Mouse (Mus musculus) left cerebral cortex, postnatal 10 days (tissue): ENCODE measurements at regions not wholly inside any gene's neighbourhood (a gene's known extent, or its start where the extent isn't known, plus 50 kb on each side); places are given as distances from the start of the nearest gene placed in this dataset.
"Not testable (repeated sequence)": the region's sequence is repeated elsewhere in the genome, so short reads cannot be mapped to it uniquely, and the experiment has no call there.

Experiments
- DNase-seq, 2 experiments: peaks; one replicate each; pipeline ENCODE4 v3.0.0; 2021 to 2022; ENCODE audit warnings: low spot score in 2 of 2, mixed read lengths in 1 of 2; ENCODE audit errors: extremely low spot score in 1 of 2
- intact Hi-C: fragments of 180-260 bp; cut with DNase I; formaldehyde crosslinking; loops from one replicate; pipeline ENCODE4 v1.15.1; 2025

DNA sequence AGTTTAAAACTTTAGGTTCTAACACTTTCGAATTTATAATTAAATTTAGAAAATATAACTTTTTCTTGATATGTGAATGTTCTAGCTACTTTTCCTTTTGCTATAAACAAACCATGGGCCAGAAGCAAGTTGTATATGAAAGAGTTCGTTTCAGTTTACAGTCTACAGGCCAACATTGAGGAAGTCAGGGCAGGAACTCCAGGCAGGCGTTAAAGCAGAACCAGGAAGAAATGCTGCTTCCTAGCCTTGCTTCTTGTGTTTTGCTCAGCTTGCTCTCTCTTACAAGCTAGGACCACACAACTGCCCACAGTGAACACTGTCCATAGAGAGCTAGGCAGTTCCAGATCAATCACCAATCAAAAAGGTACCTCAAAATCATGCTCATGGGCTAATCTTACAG, 558.9 kb upstream of the Olfr1507 start:
- intact Hi-C loops, DNase-seq: not testable (repeated sequence)

DNA sequence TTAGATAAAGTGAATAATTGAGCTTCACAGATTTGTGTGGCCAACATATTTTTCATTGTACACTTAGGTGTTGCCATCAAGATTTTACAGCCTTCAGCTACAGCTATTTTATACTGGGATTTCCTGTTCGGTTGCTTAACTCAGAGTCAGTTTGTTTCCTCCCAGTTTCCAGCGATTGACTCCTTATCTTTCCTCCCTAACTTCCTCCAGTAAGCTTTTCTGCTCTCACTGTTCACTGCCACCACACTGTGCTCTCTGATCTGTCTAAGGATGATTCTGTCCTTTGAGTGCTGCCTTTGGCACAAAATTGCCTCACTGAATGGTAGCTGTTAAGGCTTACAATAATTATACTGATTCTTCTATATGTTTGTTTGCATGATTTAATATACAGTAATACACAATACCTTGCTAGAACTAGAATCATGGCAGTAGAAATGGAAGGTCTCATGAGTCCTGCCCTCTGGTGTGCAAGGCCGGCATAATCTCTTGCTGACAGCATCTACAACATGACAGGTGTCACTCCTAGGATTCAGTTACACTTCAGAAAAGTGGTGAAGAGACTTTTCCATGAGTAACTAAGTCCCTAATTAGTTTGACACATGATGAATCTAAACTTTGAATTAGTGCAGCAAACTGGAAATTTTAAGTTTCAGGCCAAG, 558.0 kb upstream of the Olfr1507 start:
- intact Hi-C loops, DNase-seq: not testable (repeated sequence)

DNA sequence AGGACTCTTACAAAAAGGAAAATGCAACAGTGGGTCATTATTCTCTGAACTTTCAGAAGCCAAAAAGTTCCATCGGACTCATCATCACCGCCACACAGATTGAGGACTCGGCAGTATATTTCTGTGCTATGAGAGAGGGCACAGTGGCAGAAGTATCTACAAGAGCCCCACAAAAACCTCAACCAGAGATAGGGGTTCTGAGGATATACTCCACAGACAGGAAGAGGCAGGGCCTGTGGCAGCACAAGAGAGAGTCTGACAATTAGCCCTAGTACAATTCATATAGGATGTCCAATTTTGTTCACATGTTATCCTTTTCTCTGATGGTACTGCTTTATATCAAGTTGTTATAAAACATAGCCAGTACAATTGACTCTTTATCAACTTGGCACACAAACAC, 552.1 kb upstream of the Olfr1507 start:
- intact Hi-C loops, DNase-seq: not testable (repeated sequence)

DNA sequence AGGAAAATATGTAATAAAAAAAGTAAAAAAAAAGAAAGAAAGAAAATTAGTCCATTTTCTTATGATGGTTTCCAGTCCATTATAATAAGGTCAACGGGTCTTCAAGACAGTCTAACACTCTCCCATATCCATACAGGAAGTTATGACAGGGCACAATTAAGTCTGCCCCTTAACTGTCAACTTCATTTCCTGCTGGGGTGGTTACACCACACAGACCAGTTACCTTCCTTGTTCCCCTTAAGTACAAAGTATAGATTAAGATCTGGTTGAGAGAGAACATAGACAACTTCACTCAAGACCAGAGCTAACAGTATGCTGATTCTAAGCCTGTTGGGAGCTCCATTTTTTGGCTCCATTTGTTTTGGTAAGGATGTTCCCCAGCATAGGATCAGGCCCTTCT, 551.4 kb upstream of the Olfr1507 start:
- DNase-seq, intact Hi-C loops: not testable (repeated sequence)

DNA sequence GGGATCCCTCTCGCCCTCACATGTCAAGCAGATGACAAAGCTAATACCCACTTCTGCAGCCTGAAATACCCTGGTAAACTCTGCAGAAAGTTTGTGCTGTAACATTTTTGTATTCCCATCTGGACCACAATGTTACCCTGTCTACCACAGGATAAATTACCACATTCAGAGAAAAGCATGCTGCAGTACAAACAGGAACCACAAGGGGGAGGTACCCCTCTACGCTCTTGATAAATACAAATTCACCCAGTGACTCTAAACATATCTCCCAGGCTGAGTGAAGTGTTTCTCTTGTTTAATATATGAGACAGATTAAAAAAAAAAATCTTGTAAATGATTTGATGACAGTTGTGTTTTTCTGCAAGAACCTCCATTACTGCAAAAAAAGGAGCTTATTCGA, 549.8 kb upstream of the Olfr1507 start:
- intact Hi-C loops, result not testable (repeated sequence)

DNA sequence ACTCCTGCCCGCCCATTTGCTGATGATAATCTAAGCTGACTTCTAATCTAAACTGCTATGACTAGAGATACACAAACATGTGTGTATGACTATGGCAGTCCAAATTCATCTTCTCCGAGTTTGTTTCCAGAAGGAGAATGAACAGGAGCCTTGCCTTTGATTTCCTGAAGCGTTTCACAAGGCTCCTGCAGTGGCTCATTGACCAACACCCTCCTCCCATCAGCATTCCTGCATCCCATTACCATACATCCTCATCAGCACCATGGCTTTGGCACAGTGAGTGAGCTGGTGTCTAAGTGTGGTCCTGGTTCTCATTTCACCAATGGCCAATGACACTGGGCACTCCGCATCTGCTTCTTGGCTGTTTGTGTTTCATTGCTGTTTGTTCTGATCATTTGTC, 548.6 kb upstream of the Olfr1507 start:
- intact Hi-C loops, DNase-seq: not testable (repeated sequence)

More for the DNA sequence above, 549.8 kb upstream of the Olfr1507 start:
- DNase-seq, result not testable (repeated sequence)

DNA sequence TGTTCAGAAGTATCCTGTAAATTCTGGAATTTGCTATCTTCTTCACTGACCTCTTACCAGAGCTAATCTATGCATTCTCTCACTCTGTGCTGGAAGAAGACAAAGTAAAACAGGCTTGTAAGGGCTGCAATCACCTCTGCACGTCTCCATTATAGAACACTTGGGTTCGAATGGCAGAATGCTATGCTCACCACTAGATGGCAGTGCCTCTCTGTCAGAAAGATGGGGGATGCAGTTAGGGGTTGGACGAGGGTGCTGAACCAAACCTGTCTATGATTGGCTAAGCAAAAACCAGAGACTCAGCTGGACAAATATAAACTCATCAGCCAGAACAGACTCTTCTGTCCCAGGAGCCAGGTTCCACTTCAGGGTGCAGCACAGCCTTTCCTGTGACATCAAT, 546.5 kb upstream of the Olfr1507 start:
- intact Hi-C loops, DNase-seq: not testable (repeated sequence)

DNA sequence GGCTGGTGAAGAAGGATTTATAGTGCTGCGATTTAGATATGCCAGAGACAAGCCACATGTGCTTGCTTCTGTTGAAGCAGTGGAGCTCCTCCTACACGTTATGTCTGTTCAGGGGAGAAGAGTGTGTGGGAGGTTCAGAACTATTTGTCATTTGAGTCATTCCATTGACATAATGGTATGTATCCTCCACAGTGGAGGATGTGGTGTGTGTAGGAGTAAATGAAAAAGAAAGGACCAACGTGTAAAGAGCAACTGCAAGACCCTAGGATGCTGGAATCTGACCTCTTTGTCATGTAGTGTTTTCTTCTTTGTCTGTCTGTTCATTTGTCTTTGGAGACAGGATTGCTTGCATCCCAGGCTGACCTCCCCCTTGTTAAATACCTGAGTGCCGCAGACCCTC, 543.9 kb upstream of the Olfr1507 start:
- DNase-seq, intact Hi-C loops: not testable (repeated sequence)

DNA sequence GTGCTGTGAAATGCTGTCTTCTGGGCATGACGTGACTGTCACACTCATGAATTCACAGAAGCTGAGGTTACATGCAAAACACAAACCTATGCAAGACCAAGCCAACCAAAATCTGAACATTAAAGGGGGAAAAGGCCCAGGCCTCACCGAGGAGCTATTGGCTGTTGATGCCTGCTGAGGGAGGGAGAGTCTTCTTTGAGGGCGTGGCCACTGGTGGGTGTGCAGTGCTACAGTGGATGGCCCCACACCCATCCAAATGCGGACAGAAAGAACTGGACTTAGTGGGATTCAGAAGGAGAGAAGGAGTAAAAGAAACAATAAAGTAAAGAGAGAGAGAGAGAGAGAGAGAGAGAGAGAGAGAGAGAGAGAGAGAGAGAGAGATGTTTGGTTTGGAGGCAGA, 539.4 kb upstream of the Olfr1507 start:
- DNase-seq, intact Hi-C loops: not testable (repeated sequence)

DNA sequence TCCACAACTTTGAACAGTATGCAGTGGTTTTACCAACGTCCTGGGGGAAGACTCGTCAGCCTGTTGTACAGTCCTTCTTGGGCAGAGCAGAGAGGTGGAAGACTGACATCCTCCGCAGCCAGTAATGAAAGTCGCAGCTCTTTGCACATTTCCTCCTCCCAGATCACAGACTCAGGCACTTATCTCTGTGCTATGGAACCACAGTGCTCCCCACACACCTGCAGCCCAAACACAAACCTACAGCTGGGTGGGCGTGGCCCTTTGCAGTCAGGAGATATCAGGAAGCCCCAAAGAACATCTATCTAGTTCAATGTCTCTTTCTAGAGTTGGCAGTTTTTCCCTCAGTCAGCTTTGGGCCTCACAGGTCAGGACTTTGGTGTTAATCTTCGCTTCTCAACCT, 537.7 kb upstream of the Olfr1507 start:
- intact Hi-C loops, DNase-seq: not testable (repeated sequence)

DNA sequence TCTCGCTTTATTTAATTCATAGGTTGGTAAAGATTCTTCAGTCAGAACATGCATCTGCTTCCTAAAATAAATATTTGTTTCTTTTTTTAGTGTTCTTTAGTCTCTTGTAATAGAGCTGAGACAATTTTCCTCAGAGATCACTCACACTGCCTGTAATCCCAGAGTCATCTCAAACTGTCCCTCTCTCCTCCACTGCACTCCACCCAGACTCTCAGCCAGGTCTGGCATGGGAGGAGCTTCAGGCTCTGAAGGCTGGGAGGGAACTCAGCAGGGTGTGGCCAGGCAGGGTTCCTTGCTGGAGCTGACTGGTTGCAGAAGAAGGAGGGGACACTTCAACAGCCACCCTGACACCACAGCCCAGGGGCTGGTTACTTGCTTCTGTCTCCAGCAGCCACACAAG, 536.9 kb upstream of the Olfr1507 start:
- DNase-seq, intact Hi-C loops: not testable (repeated sequence)

DNA sequence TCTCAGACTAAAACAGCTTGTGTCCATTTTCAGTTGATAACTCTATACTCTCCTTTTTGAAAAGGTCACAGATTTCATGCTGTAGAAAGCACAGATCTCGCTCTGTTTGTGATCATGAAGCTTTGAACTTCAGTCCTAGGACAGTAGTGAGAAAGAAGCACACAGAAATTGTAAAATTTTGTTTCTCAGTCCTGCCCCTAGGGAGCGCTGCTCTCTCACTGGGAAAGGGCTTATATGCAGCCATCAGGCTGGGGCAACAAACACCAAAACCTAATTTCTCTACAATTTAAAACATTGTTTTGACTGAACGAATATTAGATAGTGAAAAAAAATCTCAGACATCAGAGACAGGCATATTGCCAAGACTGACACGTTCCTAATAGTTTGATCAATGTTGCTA, 534.7 kb upstream of the Olfr1507 start:
- DNase-seq, intact Hi-C loops: not testable (repeated sequence)

DNA sequence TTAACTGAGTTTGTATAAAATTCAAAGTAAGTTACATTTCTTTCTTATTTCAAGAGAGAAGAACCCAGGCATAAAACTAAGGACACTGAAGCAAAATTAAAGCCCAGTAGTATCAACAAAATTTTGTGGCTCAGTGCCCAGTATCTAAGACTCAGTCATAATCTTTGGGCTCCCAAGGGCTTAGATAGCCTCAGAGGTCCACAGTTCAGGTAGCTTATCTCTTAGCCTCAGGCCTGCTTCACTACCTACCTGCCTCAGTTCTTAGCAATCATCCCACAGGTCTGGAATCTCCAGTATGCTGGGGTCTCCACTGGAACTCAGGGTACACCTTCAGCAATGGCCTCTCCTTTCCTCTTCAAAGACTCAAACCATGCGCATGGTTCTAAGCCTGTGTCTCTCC, 531.4 kb upstream of the Olfr1507 start:
- DNase-seq, intact Hi-C loops: not testable (repeated sequence)

DNA sequence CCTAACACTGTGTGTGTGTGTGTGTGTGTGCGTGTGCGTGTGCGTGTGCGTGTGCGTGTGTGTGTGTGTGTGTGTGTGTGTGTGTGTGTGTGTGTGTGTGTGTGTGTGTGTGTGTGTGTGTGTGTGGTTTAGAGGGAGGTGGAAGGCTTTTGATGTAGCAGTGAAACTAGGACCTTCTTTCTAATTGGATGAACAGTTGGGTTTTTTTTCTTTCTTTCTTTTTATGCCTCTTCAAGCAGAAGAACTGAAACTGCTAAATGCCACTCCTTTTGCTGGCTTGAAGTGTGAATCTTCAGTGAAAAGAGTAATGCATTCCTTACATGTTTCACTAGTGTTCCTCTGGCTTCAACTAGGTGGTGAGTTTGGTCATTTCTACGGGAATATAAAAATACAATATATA, 524.6 kb upstream of the Olfr1507 start:
- intact Hi-C loops, DNase-seq: not testable (repeated sequence)

DNA sequence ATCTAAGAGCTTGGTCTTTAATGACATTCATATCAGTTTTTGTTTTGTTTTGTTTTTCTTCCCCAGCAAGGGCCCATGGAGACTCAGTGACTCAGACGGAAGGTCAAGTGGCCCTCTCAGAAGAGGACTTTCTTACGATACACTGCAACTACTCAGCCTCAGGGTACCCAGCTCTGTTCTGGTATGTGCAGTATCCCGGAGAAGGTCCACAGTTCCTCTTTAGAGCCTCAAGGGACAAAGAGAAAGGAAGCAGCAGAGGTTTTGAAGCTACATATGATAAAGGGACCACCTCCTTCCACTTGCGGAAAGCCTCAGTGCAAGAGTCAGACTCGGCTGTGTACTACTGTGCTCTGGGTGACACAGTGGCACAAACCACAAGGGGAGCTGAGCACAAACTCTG, 512.2 kb upstream of the Olfr1507 start:
- intact Hi-C loops, result not testable (repeated sequence)

DNA sequence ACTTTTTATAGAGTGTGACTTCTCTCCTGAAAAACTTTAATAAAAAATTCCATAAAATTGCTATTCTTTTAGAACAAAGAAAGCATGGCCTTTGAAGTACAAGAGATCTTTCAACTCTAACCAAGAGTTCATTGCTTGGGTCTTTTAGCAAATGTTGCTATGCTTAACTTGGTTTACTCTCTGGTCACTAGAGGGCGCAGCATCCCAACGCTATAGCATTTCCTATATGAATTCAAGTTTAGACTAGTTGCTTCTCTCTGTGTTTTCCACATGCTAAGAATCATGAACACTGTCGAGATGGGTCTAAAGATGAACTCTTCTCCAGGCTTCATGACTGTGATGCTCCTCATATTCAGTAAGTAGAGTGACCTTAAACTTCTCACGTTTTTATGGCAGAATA, 511.8 kb upstream of the Olfr1507 start:
- intact Hi-C loops, DNase-seq: not testable (repeated sequence)

More for the DNA sequence above, 512.2 kb upstream of the Olfr1507 start:
- DNase-seq, result not testable (repeated sequence)

DNA sequence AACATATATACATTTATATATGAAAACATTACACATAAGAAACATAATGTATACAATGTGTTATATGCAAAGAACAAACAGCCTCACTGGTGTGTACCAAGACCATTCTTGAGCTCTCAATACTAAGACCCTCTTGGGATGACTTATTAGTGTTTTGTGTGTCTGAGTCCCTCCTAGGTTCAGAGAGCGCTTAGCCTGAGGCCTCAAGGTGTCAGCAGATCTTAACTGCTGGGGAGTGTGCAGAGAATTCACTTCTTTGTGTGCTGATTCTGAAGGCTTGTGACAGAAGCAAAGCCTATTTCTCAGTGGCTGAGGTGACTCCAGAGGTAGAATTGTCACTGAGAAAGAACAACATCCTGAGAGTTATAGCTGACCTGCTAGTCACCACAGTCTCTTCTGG, 505.7 kb upstream of the Olfr1507 start:
- intact Hi-C loops, DNase-seq: not testable (repeated sequence)

DNA sequence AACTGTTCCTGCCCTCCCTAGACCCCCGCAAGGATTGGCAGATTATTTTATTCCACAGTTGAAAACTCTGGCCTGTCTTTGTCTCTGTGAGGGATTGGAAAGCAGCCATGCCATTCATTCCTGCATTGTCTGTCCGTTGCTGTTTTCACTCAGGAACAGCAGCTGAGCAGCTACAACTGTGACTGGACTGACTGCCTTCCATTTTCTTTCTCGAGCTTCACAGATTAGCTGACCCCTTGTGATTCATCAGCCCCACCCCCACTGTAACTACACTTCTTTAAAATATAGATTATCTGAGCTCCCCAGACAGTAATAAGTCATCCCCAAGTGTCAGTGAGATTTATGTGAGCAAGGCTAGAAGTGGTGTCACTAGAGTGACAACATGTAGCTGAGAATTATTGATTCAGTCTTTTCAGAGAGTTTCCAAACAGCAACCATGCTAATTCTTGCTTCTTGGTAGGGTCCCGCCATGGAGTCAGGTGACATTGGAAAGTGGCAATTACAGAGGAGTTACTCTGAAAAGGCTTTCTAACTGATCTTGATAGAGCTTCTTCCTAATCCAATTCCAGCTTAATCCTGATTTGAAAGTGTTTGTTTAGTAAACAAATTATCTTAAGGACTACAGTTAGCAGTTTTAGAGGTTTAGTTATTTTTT, 496.7 kb upstream of the Olfr1507 start:
- intact Hi-C loops, DNase-seq: not testable (repeated sequence)

DNA sequence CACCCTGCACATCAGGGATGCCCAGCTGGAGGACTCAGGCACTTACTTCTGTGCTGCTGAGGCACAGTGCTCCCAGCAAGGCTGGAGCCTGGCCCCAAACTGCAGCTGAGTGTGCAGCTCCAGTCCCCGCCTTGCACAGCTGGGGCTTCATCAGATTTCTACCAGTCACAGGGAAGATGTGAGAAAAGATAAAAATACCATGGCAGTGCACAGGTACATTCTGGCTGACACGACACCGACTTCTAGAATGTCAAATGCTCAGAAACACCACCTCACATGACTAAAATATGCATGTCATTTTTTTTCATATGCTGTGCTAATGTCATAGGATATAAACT, 495.7 kb upstream of the Olfr1507 start:
- intact Hi-C loops, result not testable (repeated sequence)

DNA sequence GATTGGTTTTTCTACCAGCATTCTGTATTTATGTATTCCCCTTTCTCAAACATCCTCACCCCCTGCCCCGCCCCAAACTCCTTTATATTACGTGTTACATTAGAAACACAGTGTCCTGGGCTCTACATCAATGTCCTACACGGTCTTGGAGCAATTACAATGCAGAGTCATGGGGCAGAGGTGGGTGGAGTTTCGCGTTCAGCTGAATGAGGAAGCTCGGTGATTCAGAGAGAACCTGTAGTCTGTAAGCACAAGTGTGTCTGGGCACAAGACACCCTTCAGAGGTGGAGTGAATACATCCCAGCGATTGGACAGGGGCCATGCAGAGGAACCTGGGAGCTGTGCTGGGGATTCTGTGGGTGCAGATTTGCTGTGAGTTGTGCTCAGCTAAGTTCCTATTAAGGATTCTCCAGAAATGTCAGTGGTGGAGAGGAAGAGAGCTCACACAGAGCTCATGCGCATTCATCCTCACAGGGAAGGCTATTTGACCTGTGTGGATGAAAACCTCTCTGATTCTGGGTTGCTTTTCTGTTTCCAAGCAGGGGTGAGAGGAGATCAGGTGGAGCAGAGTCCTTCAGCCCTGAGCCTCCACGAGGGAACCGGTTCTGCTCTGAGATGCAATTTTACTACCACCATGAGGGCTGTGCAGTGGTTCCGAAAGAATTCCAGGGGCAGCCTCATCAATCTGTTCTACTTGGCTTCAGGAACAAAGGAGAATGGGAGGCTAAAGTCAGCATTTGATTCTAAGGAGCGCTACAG, 495.2 kb upstream of the Olfr1507 start:
- DNase-seq, intact Hi-C loops: not testable (repeated sequence)

More for the DNA sequence above, 495.7 kb upstream of the Olfr1507 start:
- DNase-seq, result not testable (repeated sequence)
